Mouse (Mus musculus): ENCODE measurements at regions not wholly inside any gene's neighbourhood (a gene's known extent, or its start where the extent isn't known, plus 50 kb on each side); places are given as distances from the start of the nearest gene placed in this dataset.

GRCm38 (mm10) chr9:46636261-46637010, 316.6 kb upstream of the 4931429L15Rik start:
- no peak overlapping the region for H3K4me3 ChIP-seq (ENCODE audit: control insufficient read depth in 1 of 2, insufficient read depth in 1 of 2, low read depth in 2 of 2, low read length in 2 of 2)
- no peaks in the 10 kb centered on the region for H3K27me3 ChIP-seq (ENCODE audit: control insufficient read depth in 1 of 2, insufficient read depth in 2 of 2, low read length in 2 of 2)
- no peak for TF ChIP-seq JUND (IDR thresholded peaks at IDR 0.05; ENCODE audit: low read depth, low read length)

GRCm38 (mm10) chr9:46633952-46634351, 314.2 kb upstream of the 4931429L15Rik start:
- H3K4me1 ChIP-seq (ENCODE audit: control insufficient read depth in 1 of 2, insufficient read depth in 2 of 2, low read length in 2 of 2): no peaks in the 10 kb centered on the region
- no peak overlapping the region for H3K4me3 ChIP-seq (ENCODE audit: control insufficient read depth in 1 of 2, insufficient read depth in 1 of 2, low read depth in 2 of 2, low read length in 2 of 2)
- H3K27ac ChIP-seq (ENCODE audit: control insufficient read depth, low read depth, low read length): no peak overlapping the region
- H3K36me3 ChIP-seq (ENCODE audit: control insufficient read depth in 1 of 2, insufficient read depth in 2 of 2, low read length in 2 of 2): no peaks in the 10 kb centered on the region
- no peaks in the 10 kb centered on the region for H3K79me2 ChIP-seq (ENCODE audit: control insufficient read depth, insufficient read depth, low read length, poor library complexity)
- H3K9me3 ChIP-seq (replicated peaks; ENCODE audit: insufficient read depth, low read length): no peaks in the 10 kb centered on the region
- TF ChIP-seq GABPA (IDR thresholded peaks at IDR 0.05; ENCODE audit: low read depth, low read length) (no peak), MXI1 (IDR thresholded peaks at IDR 0.05; ENCODE audit: low read depth, low read length) (no peak), CTCF (IDR thresholded peaks at IDR 0.05 in 2 of 3, conservative IDR thresholded peaks at IDR 0.05 in 1 of 3; ENCODE audit: control insufficient read depth in 1 of 3, insufficient read depth in 1 of 3, low read depth in 2 of 3, low read length in 3 of 3, poor library complexity in 1 of 3, severe bottlenecking in 1 of 3) (peak; percentile 30 to 40 (median 35); a peak in 4 of 6 replicates), SMC3 (IDR thresholded peaks at IDR 0.05; ENCODE audit: low read depth, low read length) (peak; percentile 17; the same call in 1 of the 2 replicates), RAD21 (IDR thresholded peaks at IDR 0.05; ENCODE audit: low read depth, low read length) (peak; percentile 11), MAZ (IDR thresholded peaks at IDR 0.05; ENCODE audit: low read depth, low read length) (no peak)
- DNase-seq (ENCODE audit: low read depth, low spot score): peak; percentile 3
- H3K9ac ChIP-seq (ENCODE audit: control insufficient read depth, low read depth, low read length, poor library complexity, severe bottlenecking): no peak overlapping the region
- H3K27me3 ChIP-seq (ENCODE audit: control insufficient read depth in 1 of 2, insufficient read depth in 2 of 2, low read length in 2 of 2): no peaks in the 10 kb centered on the region

More at GRCm38 (mm10) chr9:46636261-46637010, 316.6 kb upstream of the 4931429L15Rik start:
- Histone ChIP-seq H3K9me3 (replicated peaks; ENCODE audit: insufficient read depth, low read length) (no peaks in the 10 kb centered on the region), H3K36me3 (ENCODE audit: control insufficient read depth in 1 of 2, insufficient read depth in 2 of 2, low read length in 2 of 2) (no peaks in the 10 kb centered on the region), H3K4me1 (ENCODE audit: control insufficient read depth in 1 of 2, insufficient read depth in 2 of 2, low read length in 2 of 2) (no peaks in the 10 kb centered on the region), H3K27ac (ENCODE audit: control insufficient read depth, low read depth, low read length) (no peak overlapping the region), H3K9ac (ENCODE audit: control insufficient read depth, low read depth, low read length, poor library complexity, severe bottlenecking) (no peak overlapping the region), H3K79me2 (ENCODE audit: control insufficient read depth, insufficient read depth, low read length, poor library complexity) (no peaks in the 10 kb centered on the region)
- DNase-seq (ENCODE audit: low read depth, low spot score): no peak

GRCm38 (mm10) chr9:46632576-46632975, 312.8 kb upstream of the 4931429L15Rik start:
- no peak for DNase-seq (ENCODE audit: low read depth, low spot score)
- H3K4me3 ChIP-seq (ENCODE audit: control insufficient read depth in 1 of 2, insufficient read depth in 1 of 2, low read depth in 2 of 2, low read length in 2 of 2): no peak overlapping the region
- no peaks in the 10 kb centered on the region for H3K79me2 ChIP-seq (ENCODE audit: control insufficient read depth, insufficient read depth, low read length, poor library complexity)
- no peaks in the 10 kb centered on the region for H3K4me1 ChIP-seq (ENCODE audit: control insufficient read depth in 1 of 2, insufficient read depth in 2 of 2, low read length in 2 of 2)
- no peaks in the 10 kb centered on the region for H3K9me3 ChIP-seq (replicated peaks; ENCODE audit: insufficient read depth, low read length)
- no peak overlapping the region for H3K27ac ChIP-seq (ENCODE audit: control insufficient read depth, low read depth, low read length)
- H3K36me3 ChIP-seq (ENCODE audit: control insufficient read depth in 1 of 2, insufficient read depth in 2 of 2, low read length in 2 of 2): no peaks in the 10 kb centered on the region
- TF ChIP-seq CTCF (IDR thresholded peaks at IDR 0.05 in 2 of 3, conservative IDR thresholded peaks at IDR 0.05 in 1 of 3; ENCODE audit: control insufficient read depth in 1 of 3, insufficient read depth in 1 of 3, low read depth in 2 of 3, low read length in 3 of 3, poor library complexity in 1 of 3, severe bottlenecking in 1 of 3) (no peak), GABPA (IDR thresholded peaks at IDR 0.05; ENCODE audit: low read depth, low read length) (no peak), ZNF384 (IDR thresholded peaks at IDR 0.05; ENCODE audit: low read depth, low read length) (no peak)
- no peak overlapping the region for H3K9ac ChIP-seq (ENCODE audit: control insufficient read depth, low read depth, low read length, poor library complexity, severe bottlenecking)
- no peaks in the 10 kb centered on the region for H3K27me3 ChIP-seq (ENCODE audit: control insufficient read depth in 1 of 2, insufficient read depth in 2 of 2, low read length in 2 of 2)

Data from MEL (cell line).